Mouse (Mus musculus) lung, embryonic 16.5 days (tissue): ENCODE results near the gene Serpinb12. TPM values are rescaled to one million over a fixed set of nuclear protein-coding genes. Genes with fewer than 3 reads are reported as not detected.

Experiments
- ATAC-seq: fragments of 200-750 bp; cut with Nextera tagmentation; 2 replicates; pipeline ENCODE4 v1.8.0; 2017; ENCODE audit warnings: low read depth, mild to moderate bottlenecking, moderate library complexity
- H3K27ac ChIP-seq: fragments of 300-500 bp; sonication (generic); 2 replicates; pipeline ENCODE4 v1.5.1; 2014; ENCODE audit warnings: mild to moderate bottlenecking, control low read depth, low read length
- H3K27me3 ChIP-seq: fragments of 300-500 bp; sonication (generic); 2 replicates; pipeline ENCODE4 v1.6.1; 2014; ENCODE audit warnings: low read depth, low read length, mixed read lengths; ENCODE audit not compliant: control insufficient read depth, insufficient read depth
- H3K36me3 ChIP-seq: fragments of 300-500 bp; sonication (generic); 2 replicates; pipeline ENCODE4 v1.6.1; 2014; ENCODE audit warnings: low read length; ENCODE audit not compliant: control insufficient read depth, insufficient read depth
- H3K4me1 ChIP-seq: fragments of 300-500 bp; sonication (generic); replicated peaks from 2 replicates; pipeline ENCODE4 v1.6.1; 2014; ENCODE audit warnings: low read length, mixed read lengths; ENCODE audit not compliant: control insufficient read depth, insufficient read depth
- H3K4me2 ChIP-seq: fragments of 300-500 bp; sonication (generic); 2 replicates; pipeline ENCODE4 v1.6.1; 2014; ENCODE audit warnings: low read depth, low read length, control low read depth
- H3K4me3 ChIP-seq: fragments of 300-500 bp; sonication (generic); 2 replicates; pipeline ENCODE4 v1.5.1; 2014; ENCODE audit warnings: mild to moderate bottlenecking, low read length, control low read depth
- H3K9ac ChIP-seq: fragments of 300-500 bp; sonication (generic); 2 replicates; pipeline ENCODE4 v1.6.1; 2014; ENCODE audit warnings: low read length, control low read depth
- H3K9me3 ChIP-seq: fragments of 300-500 bp; sonication (generic); 2 replicates; pipeline ENCODE4 v1.6.1; 2016; ENCODE audit warnings: low read length; ENCODE audit not compliant: control insufficient read depth
- WGBS: fragments of 180-500 bp; shearing (Covaris S2); extraction: QIAGEN DNeasy Blood & Tissue Kit; methylation state at CpG from one replicate; pipeline ENCODE4 v1.1.7; 2014; 5-methylcytosine and 5-hydroxymethylcytosine counted together
- polyA plus RNA-seq: library from polyadenylated mRNA; unstranded; fragments of >200 nt; fragmentation: Nextera tagmentation; extraction: Ambion mirVana; gene quantifications from 2 replicates; pipeline ENCODE4 v1.2.1, GENCODE M21; 2015

Serpinb12 gene
- polyA plus RNA-seq, 1 experiment from 2014 or later: 0.93 TPM

DNA sequence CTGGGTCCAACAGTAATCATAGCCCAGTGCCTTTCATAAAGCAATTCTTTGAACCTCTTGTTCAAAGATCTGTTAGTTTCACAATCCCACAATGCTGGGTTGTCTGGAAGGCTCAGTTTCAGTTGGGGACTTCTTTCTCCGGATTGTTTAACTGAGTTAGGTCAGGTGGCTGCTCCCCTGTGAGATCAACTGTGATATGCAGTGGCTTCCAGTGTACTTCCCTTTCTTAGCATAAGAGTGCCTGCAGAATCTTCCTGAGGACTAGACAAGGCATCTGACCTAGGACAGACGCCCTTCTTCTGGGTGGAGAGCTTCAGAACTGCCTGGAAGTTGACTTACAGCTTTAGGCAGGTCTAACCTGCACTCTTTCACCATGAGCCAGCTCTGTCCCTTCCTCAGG lies 49.6 kb downstream of the Serpinb12 start:
- Histone ChIP-seq H3K4me1 (no peaks in the 10 kb centered on the region), H3K4me3 (no peak overlapping the region), H3K9me3 (no peaks in the 10 kb centered on the region), H3K4me2 (no peak overlapping the region), H3K9ac (no peak overlapping the region), H3K27me3 (no peaks in the 10 kb centered on the region), H3K27ac (no peak overlapping the region), H3K36me3 (no peaks in the 10 kb centered on the region)
- 63% methylated on average over 2 of the region's 2 CpGs for WGBS
- ATAC-seq: no peak

DNA sequence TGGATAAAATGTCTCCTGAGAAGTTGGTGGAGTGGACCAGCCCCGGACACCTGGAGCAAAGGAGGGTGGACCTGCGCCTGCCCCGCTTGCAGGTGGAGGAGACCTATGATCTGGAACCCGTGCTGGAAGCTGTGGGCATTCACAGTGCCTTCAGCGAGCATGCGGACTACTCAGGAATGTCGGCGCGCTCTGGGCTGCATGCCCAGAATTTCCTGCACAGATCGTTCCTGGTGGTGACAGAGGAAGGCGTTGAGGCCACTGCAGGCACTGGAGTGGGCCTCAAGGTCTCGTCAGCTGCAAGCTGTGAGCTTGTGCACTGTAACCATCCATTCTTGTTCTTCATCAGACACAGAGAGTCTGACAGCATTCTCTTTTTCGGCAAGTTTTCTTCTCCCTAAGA lies 66.2 kb downstream of the Serpinb12 start:
- H3K27ac ChIP-seq: no peak overlapping the region
- H3K36me3 ChIP-seq: no peaks in the 10 kb centered on the region
- ATAC-seq: peak; percentile 89
- WGBS: 32% methylated on average over 13 of the region's 13 CpGs
- peaks cover 2% of the 10 kb centered on the region; the same call in 1 of the 2 replicates for H3K4me1 ChIP-seq
- H3K27me3 ChIP-seq: no peaks in the 10 kb centered on the region
- H3K9me3 ChIP-seq: no peaks in the 10 kb centered on the region
- no peak overlapping the region for H3K9ac ChIP-seq
- H3K4me3 ChIP-seq: no peak overlapping the region
- H3K4me2 ChIP-seq: no peak overlapping the region; the same call in 1 of the 2 replicates

DNA sequence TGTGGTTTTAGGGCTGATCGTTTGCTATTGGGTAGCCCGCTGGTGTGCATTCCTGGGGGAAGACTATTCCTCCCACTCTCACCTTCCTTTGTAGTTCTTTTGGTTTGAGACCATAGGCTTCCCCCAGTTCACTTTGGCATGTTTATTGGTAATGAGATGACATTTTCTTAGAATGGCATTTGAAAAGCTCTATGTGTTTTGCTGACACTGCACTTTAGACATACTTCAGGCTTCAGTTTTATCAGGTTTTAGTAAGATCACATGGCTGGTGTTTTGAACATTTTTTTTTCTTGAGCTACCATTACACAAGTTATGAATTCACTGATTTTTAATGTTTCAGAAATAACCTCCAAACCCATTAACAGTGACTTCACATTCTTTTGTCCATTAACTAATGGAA lies 67.5 kb downstream of the Serpinb12 start:
- no peak overlapping the region for H3K4me2 ChIP-seq
- H3K27ac ChIP-seq: no peak overlapping the region
- no peak overlapping the region for H3K9ac ChIP-seq
- ATAC-seq: no peak
- WGBS: 71% methylated on average over 2 of the region's 2 CpGs
- H3K36me3 ChIP-seq: no peaks in the 10 kb centered on the region
- peaks cover 2% of the 10 kb centered on the region; the same call in 1 of the 2 replicates for H3K4me1 ChIP-seq
- no peaks in the 10 kb centered on the region for H3K9me3 ChIP-seq
- H3K27me3 ChIP-seq: no peaks in the 10 kb centered on the region
- H3K4me3 ChIP-seq: no peak overlapping the region

DNA sequence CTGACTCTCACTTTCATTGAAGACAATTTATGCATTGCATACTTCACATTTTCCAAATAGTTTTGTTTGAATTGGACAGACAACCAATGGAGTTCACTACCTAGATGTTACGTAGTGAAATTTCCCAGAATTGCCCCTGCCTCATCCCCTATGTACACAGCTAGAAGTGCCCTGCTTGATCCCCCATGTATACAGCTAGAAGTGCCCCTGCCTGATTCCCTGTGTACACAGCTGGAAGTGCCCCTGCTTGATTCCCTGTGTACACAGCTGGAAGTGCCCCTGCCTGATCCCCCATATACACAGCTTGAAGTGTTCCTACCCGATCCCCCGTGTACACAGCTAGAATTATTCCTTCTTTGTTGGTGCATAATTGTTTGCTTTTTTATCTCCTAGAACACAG lies 72.1 kb downstream of the Serpinb12 start:
- Histone ChIP-seq H3K9me3 (no peaks in the 10 kb centered on the region), H3K4me1 (no peaks in the 10 kb centered on the region), H3K27ac (no peak overlapping the region), H3K9ac (no peak overlapping the region), H3K4me2 (no peak overlapping the region), H3K36me3 (no peaks in the 10 kb centered on the region), H3K4me3 (no peak overlapping the region), H3K27me3 (no peaks in the 10 kb centered on the region)
- ATAC-seq: no peak
- WGBS: 57% methylated on average over 3 of the region's 3 CpGs

Other genes with a start within 250 kb of the Serpinb12 start
- 18.5 and 19.7 TPM in 2 replicates for gene Bcl2, start 220.2 kb upstream of the Serpinb12 start, polyA plus RNA-seq
- 17.5 and 17.7 TPM in 2 replicates for gene Kdsr, start 174.7 kb upstream of the Serpinb12 start, polyA plus RNA-seq
- gene Vps4b, start 137.7 kb upstream of the Serpinb12 start, polyA plus RNA-seq: 68.0 and 75.2 TPM in 2 replicates
- gene Serpinb5, start 73.3 kb upstream of the Serpinb12 start, polyA plus RNA-seq: 0.50 and 1.4 TPM in 2 replicates
- not detected in 2 replicates for gene Serpinb13, start 46.5 kb downstream of the Serpinb12 start, polyA plus RNA-seq
- gene Serpinb3a, start 117.9 kb downstream of the Serpinb12 start, polyA plus RNA-seq: not detected in 2 replicates
- not detected in 2 replicates for gene Serpinb3d, start 149.1 kb downstream of the Serpinb12 start, polyA plus RNA-seq